Mouse (Mus musculus) left cerebral cortex, postnatal 4 days (tissue): ENCODE results near the gene Spi1. TPM values are rescaled to one million over a fixed set of nuclear protein-coding genes. Genes with fewer than 3 reads are reported as not detected.
"Not testable (repeated sequence)": the region's sequence is repeated elsewhere in the genome, so short reads cannot be mapped to it uniquely, and the experiment has no call there.

ENCODE experiments used
- DNase-seq: peaks from one replicate; pipeline ENCODE4 v3.0.0-alpha.2; 2022
- intact Hi-C: fragments of 180-260 bp; cut with DNase I; formaldehyde crosslinking; loops from one replicate; pipeline ENCODE4 v1.15.1; 2025
- total RNA-seq, 2 experiments: library from RNA; stranded (reverse); gene quantifications; 2 replicates each; pipeline ENCODE4 v1.2.3; 2021

The Spi1 gene
- total RNA-seq: 1 to 10 TPM; 3.0 to 3.2 TPM

- no peak for DNase-seq
- intact Hi-C loops: no loop called here
These were observed at the start of gene Spi1 for GRCm38 (mm10) chr2:91081775-91082695. TSS of gene Spi1 (plus strand) at chr2:91082390.

- intact Hi-C loops: no loop called here
- no peak for DNase-seq
These were observed 49.2 kb upstream of the Spi1 start for GRCm38 (mm10) chr2:91033000-91033399.

DNA sequence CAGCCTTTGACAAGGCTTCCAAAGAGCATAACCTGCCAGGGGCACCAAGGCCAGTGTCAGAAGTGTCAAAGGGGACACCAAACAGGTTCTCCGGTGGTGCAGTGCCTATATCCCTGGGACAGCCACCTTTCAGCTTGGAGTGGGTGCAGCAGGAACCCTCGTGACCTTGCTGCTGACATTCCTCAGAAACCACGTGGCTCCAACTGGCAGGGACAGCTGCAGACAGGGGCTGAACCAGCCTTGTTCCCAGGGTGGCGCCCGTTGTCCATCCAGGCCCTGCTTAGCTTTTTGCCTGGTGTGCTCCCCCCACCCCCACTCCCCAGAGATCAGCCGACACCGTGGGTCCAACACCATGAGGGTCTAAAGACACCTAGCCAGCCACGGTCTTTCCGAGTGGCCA, 46.8 kb upstream of the Spi1 start, which contains the start of gene Rapsn:
Gene Rapsn (plus strand): TSS at position 236 of the 400 bp plus-strand sequence.
- no peak for DNase-seq
- intact Hi-C loops: no loop called here

DNA sequence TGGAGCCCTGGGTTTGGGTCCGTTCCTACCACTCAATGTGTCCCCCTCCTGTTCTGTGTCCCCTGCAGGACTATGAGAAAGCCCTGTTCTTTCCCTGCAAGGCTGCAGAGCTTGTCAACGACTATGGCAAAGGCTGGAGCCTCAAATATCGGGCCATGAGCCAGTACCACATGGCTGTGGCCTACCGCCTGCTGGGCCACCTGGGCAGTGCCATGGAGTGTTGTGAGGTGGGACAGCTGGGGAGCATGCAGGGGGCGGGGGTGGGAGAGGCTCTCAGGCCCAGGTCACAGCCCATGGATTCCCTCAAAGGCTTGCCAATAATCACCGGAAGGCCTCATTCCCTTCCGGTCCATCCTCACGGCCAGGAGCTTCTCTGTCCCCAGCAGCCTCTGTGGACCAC, 40.4 kb upstream of the Spi1 start:
- intact Hi-C loops: no loop called here
- DNase-seq: no peak

GRCm38 (mm10) chr2:91042651-91043398, 39.4 kb upstream of the Spi1 start:
- intact Hi-C loops: no loop called here

DNA sequence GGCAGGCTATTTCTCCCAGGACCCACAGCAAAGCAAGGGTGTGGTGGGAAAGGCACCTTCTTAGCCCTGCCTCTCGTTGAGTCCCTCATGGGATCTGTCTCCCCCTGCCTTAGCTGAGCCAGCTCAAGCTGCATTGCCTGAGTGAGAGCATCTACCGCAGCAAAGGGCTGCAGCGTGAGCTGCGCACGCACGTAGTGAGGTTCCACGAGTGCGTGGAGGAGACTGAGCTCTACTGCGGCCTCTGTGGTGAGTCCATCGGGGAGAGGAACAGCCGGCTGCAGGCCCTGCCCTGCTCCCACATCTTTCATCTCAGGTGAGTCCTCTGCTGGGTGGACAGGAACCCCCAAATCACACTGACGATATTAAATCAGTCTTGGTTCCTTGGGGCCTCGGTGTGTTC, 37.5 kb upstream of the Spi1 start:
- intact Hi-C loops: no loop called here
- DNase-seq: no peak

More at GRCm38 (mm10) chr2:91042651-91043398, 39.4 kb upstream of the Spi1 start:
- DNase-seq: no peak

DNA sequence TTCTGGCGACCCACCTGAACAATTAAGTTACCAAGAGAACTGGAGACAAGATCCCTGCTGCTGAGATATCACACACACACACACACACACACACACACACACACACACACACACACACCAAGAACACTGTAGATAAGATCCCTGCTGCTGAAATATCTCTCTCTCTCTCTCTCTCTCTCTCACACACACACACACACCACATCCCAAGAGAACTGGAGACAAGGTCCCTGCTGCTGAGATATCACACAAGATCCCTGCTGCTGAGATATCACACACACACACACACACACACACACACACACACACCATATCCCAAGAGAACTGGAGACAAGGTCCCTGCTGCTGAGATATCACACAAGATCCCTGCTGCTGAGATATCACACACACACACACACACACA, 36.4 kb upstream of the Spi1 start:
- intact Hi-C loops, DNase-seq: not testable (repeated sequence)

GRCm38 (mm10) chr2:91047359-91047758, 34.8 kb upstream of the Spi1 start:
- intact Hi-C loops: no loop called here
- no peak for DNase-seq

DNA sequence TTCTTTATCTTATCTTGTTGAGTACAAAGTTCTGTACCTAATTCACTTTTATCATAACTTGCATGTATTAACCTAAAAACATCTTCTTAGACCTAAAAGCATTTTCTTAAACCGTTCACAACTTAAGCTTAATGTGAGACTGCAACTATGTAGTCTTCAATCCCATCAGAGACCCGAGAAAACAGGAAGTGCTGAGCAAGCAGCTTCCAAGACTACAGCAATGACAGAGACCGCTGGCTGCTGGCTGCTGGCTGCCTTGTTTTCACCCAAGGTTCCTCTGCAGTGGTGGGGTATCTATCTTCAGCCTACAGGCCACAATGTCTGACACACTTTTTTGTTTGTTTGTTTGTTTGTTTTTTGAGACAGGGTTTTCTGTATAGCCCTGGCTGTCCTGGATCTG, 30.3 kb upstream of the Spi1 start:
- intact Hi-C loops: no loop called here
- no peak for DNase-seq

- no peak for DNase-seq
- intact Hi-C loops: no loop called here
These were observed 29.4 kb upstream of the Spi1 start for GRCm38 (mm10) chr2:91052752-91053151.

- intact Hi-C loops: no loop called here
These were observed 28.8 kb upstream of the Spi1 start for GRCm38 (mm10) chr2:91053181-91053933.

DNA sequence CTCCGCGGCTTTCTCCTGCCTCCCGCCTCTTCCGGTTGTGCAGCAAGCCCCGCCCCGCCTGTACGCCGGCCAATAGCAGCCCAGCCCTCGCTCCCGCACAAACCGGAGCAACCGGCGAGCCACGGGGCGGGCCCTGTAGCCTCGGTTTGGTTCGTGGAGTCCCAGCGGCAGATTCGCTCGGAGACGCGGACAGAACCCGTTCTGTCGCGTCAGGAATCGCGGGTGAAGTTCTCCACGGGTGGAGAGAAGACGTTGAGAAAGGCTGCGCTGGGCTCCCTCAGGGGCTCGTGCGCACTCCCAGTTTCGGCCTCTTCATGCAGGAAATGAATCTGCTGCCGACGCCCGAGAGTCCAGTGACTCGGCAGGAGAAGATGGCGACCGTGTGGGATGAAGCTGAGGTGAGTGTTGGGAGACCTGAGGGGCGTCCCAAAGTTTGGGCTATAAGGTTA, 28.2 kb upstream of the Spi1 start, which contains the start of gene Psmc3:
Gene Psmc3 (plus strand): TSS at position 76 of the 449 bp plus-strand sequence.
- intact Hi-C loops: no loop called here
- DNase-seq: peak; percentile 98

More at GRCm38 (mm10) chr2:91053181-91053933, 28.8 kb upstream of the Spi1 start:
- DNase-seq: no peak

DNA sequence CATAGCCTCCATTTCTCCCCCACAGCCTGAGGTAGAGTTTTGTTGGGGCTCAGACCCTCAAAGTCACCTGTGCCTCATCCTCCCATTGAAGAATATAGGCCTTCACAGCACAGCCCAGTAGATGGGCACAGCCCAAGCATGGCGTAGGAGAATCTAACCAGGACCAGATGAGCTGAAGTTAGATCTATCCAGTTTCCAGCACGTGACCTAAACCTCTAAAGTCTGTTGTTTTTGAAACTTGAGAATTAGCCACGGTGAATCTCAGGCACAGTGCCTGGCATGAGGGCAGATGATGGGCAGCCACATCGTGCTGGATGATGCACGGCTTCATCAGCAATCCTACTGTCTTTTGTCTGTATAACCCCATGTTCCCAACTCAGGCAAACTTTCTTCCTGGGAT, 23.8 kb upstream of the Spi1 start:
- no peak for DNase-seq
- intact Hi-C loops: loop anchor here (5.0 kb wide), 1 partner anchor 191 kb away; no protein-coding TSS in a partner anchor

- no peak for DNase-seq
- intact Hi-C loops: loop anchor here (5.0 kb wide), 1 partner anchor 192 kb away; no protein-coding TSS in a partner anchor
These were observed 22.8 kb upstream of the Spi1 start for GRCm38 (mm10) chr2:91059376-91059775.

- DNase-seq: no peak
- intact Hi-C loops: no loop called here
These were observed 21.4 kb upstream of the Spi1 start for GRCm38 (mm10) chr2:91060544-91061355.

- intact Hi-C loops: no loop called here
- no peak for DNase-seq
These were observed 20.2 kb upstream of the Spi1 start for GRCm38 (mm10) chr2:91061849-91062481.

- intact Hi-C loops: no loop called here
- DNase-seq: no peak
These were observed 19.2 kb upstream of the Spi1 start for GRCm38 (mm10) chr2:91062779-91063606.

DNA sequence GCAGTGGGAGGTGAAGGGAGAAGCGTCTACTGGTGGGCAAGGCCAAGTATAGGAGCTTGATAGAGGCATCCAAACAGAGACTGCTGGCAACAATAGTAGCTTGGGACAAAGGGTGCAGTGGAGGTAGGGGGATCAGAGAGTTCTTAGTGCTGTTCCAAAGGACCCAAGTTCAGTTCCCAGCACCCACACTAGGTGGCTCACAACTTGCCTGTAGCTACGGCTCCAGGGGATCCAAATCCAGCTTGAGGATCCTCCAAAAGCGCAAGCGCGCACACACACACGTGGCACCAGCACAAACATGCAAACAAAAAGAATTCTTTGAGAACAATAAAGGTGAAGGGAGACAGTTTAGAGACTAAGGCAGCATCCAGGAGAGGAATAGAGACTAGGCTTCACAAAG, 18.0 kb upstream of the Spi1 start:
- intact Hi-C loops: no loop called here
- DNase-seq: no peak
